Comparison of ENCODE assay signal across 8 mouse cellular contexts in genomic region chr3:95819351-95819985, GRCm38 (mm10). TPM values are rescaled to one million over a fixed set of nuclear protein-coding genes. Genes with fewer than 3 reads are reported as not detected.
A peak's percentile ranks its signal among the peaks of the same experiment; 100 is the strongest.
DNase-seq lines count a peak whose midpoint lies in the region; ATAC-seq lines count a peak whose summit lies in the region.

No protein-coding gene starts in this region.

- DNase-seq in WW6 (ENCODE audit: low read depth, low spot score) = peak; percentile 98
- DNase-seq in cerebellum, postnatal 4 days (ENCODE audit: low spot score in 2 of 2) = peak; percentile 98 to 100
- DNase-seq in gastrocnemius, adult 18-20 months (ENCODE audit: low spot score) = peak; percentile 100
- peak; percentile 100 for DNase-seq in left cerebral cortex, adult 18-20 months (ENCODE audit: low spot score in 2 of 2)
- DNase-seq in right cerebral cortex, adult 18-20 months = peak; percentile 100
- DNase-seq in urinary bladder, postnatal 10 days (ENCODE audit: low spot score) = peak; percentile 100

- no peaks in the 10 kb centered on the region for H3K27me3 ChIP-seq in hindbrain, embryonic 16.5 days (replicated peaks; ENCODE audit: control insufficient read depth, insufficient read depth, low read length)

- ATAC-seq in hindbrain, embryonic 16.5 days = peak; percentile 96

- H3K4me1 ChIP-seq in hindbrain, embryonic 16.5 days (ENCODE audit: control insufficient read depth, insufficient read depth, low read depth, low read length) = peaks cover 22% of the 10 kb centered on the region

- peak overlapping the region; percentile 80 for H3K9ac ChIP-seq in hindbrain, embryonic 16.5 days (ENCODE audit: low read depth, low read length)

- H3K79me2 ChIP-seq in macrophage (ENCODE audit: inconsistent target) = peaks cover 39% of the 10 kb centered on the region

- H3K4me3 ChIP-seq in hindbrain, embryonic 16.5 days (ENCODE audit: low read length) = peak overlapping the region; percentile 55
- peak overlapping the region; percentile 82 for H3K4me3 ChIP-seq in macrophage (ENCODE audit: inconsistent target)

- H3K36me3 ChIP-seq in hindbrain, embryonic 16.5 days (ENCODE audit: control insufficient read depth, insufficient read depth, low read length) = no peaks in the 10 kb centered on the region
- no peaks in the 10 kb centered on the region for H3K36me3 ChIP-seq in macrophage (ENCODE audit: inconsistent target)

- under 1% methylated on average over 49 of the region's 49 CpGs for WGBS in hindbrain, embryonic 16.5 days
- 0% methylated on average over 44 of the region's 49 CpGs for WGBS in macrophage (ENCODE audit: missing documents)

- peak overlapping the region; percentile 99 for H3K27ac ChIP-seq in hindbrain, embryonic 16.5 days (ENCODE audit: low read depth, low read length)
- peak overlapping the region; percentile 95 for H3K27ac ChIP-seq in macrophage

- peak overlapping the region; percentile 61 for H3K4me2 ChIP-seq in hindbrain, embryonic 16.5 days (ENCODE audit: low read length)

- no peaks in the 10 kb centered on the region for H3K9me3 ChIP-seq in hindbrain, embryonic 16.5 days (ENCODE audit: control insufficient read depth, low read length)

RNA-seq across cellular contexts. Expression of gene Rprd2, which starts 0.8 kb away (rescaled TPM):
- total RNA-seq in gastrocnemius, adult 18-20 months (2021) = 10 to 100 TPM; 33.2 to 37.4 TPM
- 17.6 and 18.7 TPM in 2 replicates for polyA plus RNA-seq in hindbrain, embryonic 16.5 days (2015; fragmentation: Nextera tagmentation; extraction: Ambion mirVana)
- 10 to 100 TPM; 64.4 to 64.7 TPM for total RNA-seq in left cerebral cortex, adult 18-20 months (2021)
- total RNA-seq in macrophage (2018; cell fraction: chromatin; rRNA removed) = 100 to 1,000 TPM in 2 of 26 experiments, 10 to 100 TPM in 24; 21.7 to 121 (median 63.9) TPM
- 10 to 100 TPM; 26.6 to 59.6 (median 44.1) TPM for total RNA-seq in macrophage (2018; cell fraction: cytosol; rRNA removed)
- 100 to 1,000 TPM in 3 of 26 experiments, 10 to 100 TPM in 23; 24.1 to 116 (median 52.2) TPM for total RNA-seq in macrophage (2018; cell fraction: nucleus; rRNA removed)
- 15.5 to 19.9 TPM (median 19.3 TPM) in 3 replicates for polyA plus RNA-seq in macrophage (2018)

RNA-seq across cellular contexts. Expression of gene Prpf3, which starts 36.2 kb away (rescaled TPM):
- total RNA-seq in gastrocnemius, adult 18-20 months (2021) = 10 to 100 TPM; 16.6 to 16.9 TPM
- 30.8 and 35.6 TPM in 2 replicates for polyA plus RNA-seq in hindbrain, embryonic 16.5 days (2015; fragmentation: Nextera tagmentation; extraction: Ambion mirVana)
- total RNA-seq in left cerebral cortex, adult 18-20 months (2021) = 10 to 100 TPM; 30.1 to 32.8 TPM
- 10 to 100 TPM; 31.3 to 97.8 (median 74.9) TPM for total RNA-seq in macrophage (2018; cell fraction: chromatin; rRNA removed)
- total RNA-seq in macrophage (2018; cell fraction: cytosol; rRNA removed) = 10 to 100 TPM; 11.0 to 22.9 (median 18.2) TPM
- 10 to 100 TPM; 24.2 to 74.8 (median 42.5) TPM for total RNA-seq in macrophage (2018; cell fraction: nucleus; rRNA removed)
- polyA plus RNA-seq in macrophage (2018) = 17.0 to 29.6 TPM (median 22.6 TPM) in 3 replicates

RNA-seq across cellular contexts. Expression of gene Mrps21, which starts 51.9 kb away (rescaled TPM):
- total RNA-seq in gastrocnemius, adult 18-20 months (2021) = 100 to 1,000 TPM; 317 to 349 TPM
- 251 and 276 TPM in 2 replicates for polyA plus RNA-seq in hindbrain, embryonic 16.5 days (2015; fragmentation: Nextera tagmentation; extraction: Ambion mirVana)
- total RNA-seq in left cerebral cortex, adult 18-20 months (2021) = 100 to 1,000 TPM; 163 to 166 TPM
- total RNA-seq in macrophage (2018; cell fraction: chromatin; rRNA removed) = 10 to 100 TPM in 24 of 26 experiments, 1 to 10 TPM in 2; 6.1 to 59.7 (median 21.0) TPM
- total RNA-seq in macrophage (2018; cell fraction: cytosol; rRNA removed) = 100 to 1,000 TPM; 187 to 509 (median 267) TPM
- total RNA-seq in macrophage (2018; cell fraction: nucleus; rRNA removed) = 100 to 1,000 TPM in 2 of 26 experiments, 10 to 100 TPM in 24; 33.7 to 105 (median 56.5) TPM
- 241 to 288 TPM (median 280 TPM) in 3 replicates for polyA plus RNA-seq in macrophage (2018)

RNA-seq across cellular contexts. Expression of gene Tars2, which starts 59.5 kb away (rescaled TPM):
- 10 to 100 TPM; 25.7 to 26.7 TPM for total RNA-seq in gastrocnemius, adult 18-20 months (2021)
- 50.1 and 50.8 TPM in 2 replicates for polyA plus RNA-seq in hindbrain, embryonic 16.5 days (2015; fragmentation: Nextera tagmentation; extraction: Ambion mirVana)
- 10 to 100 TPM; 37.1 to 39.4 TPM for total RNA-seq in left cerebral cortex, adult 18-20 months (2021)
- 100 to 1,000 TPM in 6 of 26 experiments, 10 to 100 TPM in 20; 13.8 to 146 (median 63.3) TPM for total RNA-seq in macrophage (2018; cell fraction: chromatin; rRNA removed)
- total RNA-seq in macrophage (2018; cell fraction: cytosol; rRNA removed) = 10 to 100 TPM in 25 of 26 experiments, 1 to 10 TPM in 1; 9.9 to 20.7 (median 16.6) TPM
- total RNA-seq in macrophage (2018; cell fraction: nucleus; rRNA removed) = 10 to 100 TPM in 23 of 26 experiments, 1 to 10 TPM in 3; 8.6 to 71.6 (median 28.5) TPM
- polyA plus RNA-seq in macrophage (2018) = 16.5 to 26.6 TPM (median 17.3 TPM) in 3 replicates

Comparison
In these comparisons a context has a peak if more than half of its experiments do, and no peak if none do; other contexts are left out.
1. Peak in every context shown above with its lines: DNase-seq, ATAC-seq, H3K4me3 ChIP-seq and H3K27ac ChIP-seq.